Mouse (Mus musculus) neural tube, embryonic 14.5 days (tissue): ENCODE measurements around the gene Dpm2. TPM values are rescaled to one million over a fixed set of nuclear protein-coding genes. Genes with fewer than 3 reads are reported as not detected.

Source experiments
- ATAC-seq: fragments of 200-750 bp; cut with Nextera tagmentation; 2 replicates; pipeline ENCODE4 v1.8.0; 2017; ENCODE audit warnings: low read depth, mild to moderate bottlenecking, moderate TSS enrichment, moderate library complexity
- H3K27ac ChIP-seq: fragments of 300-500 bp; sonication (generic); 2 replicates; pipeline ENCODE4 v1.5.1; 2014; ENCODE audit warnings: low read depth, mild to moderate bottlenecking, control low read depth, low read length, moderate library complexity, mixed read lengths
- H3K27me3 ChIP-seq: fragments of 300-500 bp; sonication (generic); 2 replicates; pipeline ENCODE4 v1.6.1; 2014; ENCODE audit warnings: low read length; ENCODE audit not compliant: control insufficient read depth, insufficient read depth
- H3K36me3 ChIP-seq: fragments of 300-500 bp; sonication (generic); 2 replicates; pipeline ENCODE4 v1.6.1; 2014; ENCODE audit warnings: low read length, mixed read lengths; ENCODE audit not compliant: control insufficient read depth, insufficient read depth
- H3K4me1 ChIP-seq: fragments of 300-500 bp; sonication (generic); 2 replicates; pipeline ENCODE4 v1.6.1; 2014; ENCODE audit warnings: low read length; ENCODE audit not compliant: control insufficient read depth, insufficient read depth
- H3K4me2 ChIP-seq: fragments of 300-500 bp; sonication (generic); 2 replicates; pipeline ENCODE4 v1.6.1; 2014; ENCODE audit warnings: mild to moderate bottlenecking, low read depth, low read length, control low read depth
- H3K4me3 ChIP-seq: fragments of 300-500 bp; sonication (generic); 2 replicates; pipeline ENCODE4 v1.5.1; 2014; ENCODE audit warnings: low read depth, low read length, control low read depth, mixed read lengths
- H3K9ac ChIP-seq: fragments of 300-500 bp; sonication (generic); replicated peaks from 2 replicates; pipeline ENCODE4 v1.6.1; 2014; ENCODE audit warnings: low read depth, mild to moderate bottlenecking, control low read depth, low read length, mixed read lengths
- H3K9me3 ChIP-seq: fragments of 300-500 bp; sonication (generic); 2 replicates; pipeline ENCODE4 v1.6.1; 2016; ENCODE audit warnings: low read length; ENCODE audit not compliant: control insufficient read depth
- WGBS: fragments of 180-500 bp; shearing (Covaris S2); extraction: QIAGEN DNeasy Blood & Tissue Kit; methylation state at CpG from one replicate; pipeline ENCODE4 v1.1.7; 2014; 5-methylcytosine and 5-hydroxymethylcytosine counted together
- polyA plus RNA-seq: library from polyadenylated mRNA; unstranded; fragments of >200 nt; fragmentation: Nextera tagmentation; extraction: Ambion mirVana; gene quantifications from 2 replicates; pipeline ENCODE4 v1.2.1, GENCODE M21; 2014

The Dpm2 gene
- polyA plus RNA-seq, 1 experiment from 2014 or later: 157 TPM

- H3K36me3 ChIP-seq: no peaks in the 10 kb centered on the region
Observed at GRCm38 (mm10) chr2:32586871-32587351, 16.3 kb downstream of the Dpm2 start, which contains the start of gene St6galnac4. St6galnac4 (plus strand) TSS chr2:32587095.

DNA sequence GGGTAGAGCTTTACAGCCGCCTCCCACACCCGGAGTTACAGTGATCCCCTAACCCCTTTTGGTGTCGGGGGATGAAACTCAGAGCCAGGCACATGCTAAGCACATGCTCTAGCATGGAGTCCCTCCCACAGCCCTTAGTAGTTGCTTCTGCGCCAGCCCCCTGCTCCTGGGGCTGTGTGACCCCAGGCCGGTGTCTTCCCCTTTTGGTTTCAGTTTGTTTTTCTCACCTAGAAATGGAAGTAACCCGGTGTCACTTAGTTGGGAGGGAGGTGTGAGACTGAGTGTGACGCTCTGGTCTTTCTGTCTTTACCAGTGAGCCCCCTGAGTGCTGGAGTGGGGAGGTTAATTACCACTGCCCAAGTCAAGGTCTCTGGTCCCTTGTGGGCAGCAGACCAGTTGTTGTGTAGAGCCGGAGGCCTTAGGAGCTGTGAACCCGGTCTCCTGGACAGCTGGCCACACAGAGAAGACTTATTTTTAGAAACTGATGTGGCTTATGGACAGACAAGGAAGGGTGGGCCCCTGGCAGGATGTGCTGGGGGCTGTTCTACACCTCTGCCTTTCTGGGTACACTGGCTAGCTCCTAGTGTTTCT, 17.2 kb downstream of the Dpm2 start:
- no peak for ATAC-seq
- peak overlapping the region; percentile 66 for H3K4me2 ChIP-seq
- H3K27ac ChIP-seq: no peak overlapping the region
- H3K4me3 ChIP-seq: peak overlapping the region; percentile 49
- H3K4me1 ChIP-seq: peaks cover 12% of the 10 kb centered on the region; the same call in 1 of the 2 replicates
- no peaks in the 10 kb centered on the region for H3K36me3 ChIP-seq
- WGBS: 50% methylated on average over 9 of the region's 9 CpGs
- no peaks in the 10 kb centered on the region for H3K9me3 ChIP-seq
- H3K27me3 ChIP-seq: no peaks in the 10 kb centered on the region
- peak overlapping the region; percentile 65 for H3K9ac ChIP-seq

More at GRCm38 (mm10) chr2:32586871-32587351, 16.3 kb downstream of the Dpm2 start, which contains the start of gene St6galnac4:
- Histone ChIP-seq H3K27me3 (no peaks in the 10 kb centered on the region), H3K4me2 (peak within 1 kb of the TSS; percentile 66), H3K4me1 (peaks cover 12% of the 10 kb centered on the region; the same call in 1 of the 2 replicates), H3K9ac (peak within 1 kb of the TSS; percentile 65), H3K4me3 (peak within 1 kb of the TSS; percentile 49), H3K27ac (peak within 1 kb of the TSS; percentile 44; the same call in 1 of the 2 replicates), H3K9me3 (no peaks in the 10 kb centered on the region)
- ATAC-seq: peak; percentile 84
- WGBS: under 1% methylated on average over 29 of the region's 38 CpGs

DNA sequence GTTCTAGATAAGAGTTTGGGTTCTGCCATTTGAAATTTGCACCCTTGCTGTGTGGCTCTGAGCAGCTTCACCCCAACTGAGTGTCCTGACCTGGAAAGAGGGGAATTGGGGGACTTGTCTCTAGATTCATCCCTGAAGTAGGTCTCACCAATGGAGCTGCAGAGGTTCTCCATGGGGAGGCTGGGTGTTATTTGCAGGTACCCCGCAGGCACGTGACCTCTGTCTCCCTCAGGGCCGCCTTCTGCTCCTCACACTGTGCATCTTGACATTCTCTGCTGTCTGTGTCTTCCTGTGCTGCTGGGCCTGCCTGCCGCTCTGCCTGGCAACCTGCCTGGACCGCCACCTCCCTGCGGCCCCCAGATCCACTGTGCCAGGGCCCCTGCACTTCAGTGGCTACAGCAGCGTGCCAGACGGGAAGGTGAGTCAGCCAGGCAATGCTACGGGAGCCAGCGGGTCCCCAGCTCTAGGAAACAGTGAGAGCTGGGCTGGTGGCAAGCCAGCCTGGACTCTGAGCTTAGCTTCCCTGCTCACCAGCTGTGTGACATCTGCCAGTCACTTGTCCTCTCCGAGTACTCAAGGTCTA, 18.6 kb downstream of the Dpm2 start:
- Histone ChIP-seq H3K27me3 (no peaks in the 10 kb centered on the region), H3K4me2 (no peak overlapping the region), H3K9ac (no peak overlapping the region), H3K27ac (no peak overlapping the region), H3K9me3 (no peaks in the 10 kb centered on the region), H3K4me1 (peaks cover 12% of the 10 kb centered on the region; the same call in 1 of the 2 replicates), H3K4me3 (no peak overlapping the region), H3K36me3 (no peaks in the 10 kb centered on the region)
- ATAC-seq: no peak
- 70% methylated on average over 11 of the region's 11 CpGs for WGBS

DNA sequence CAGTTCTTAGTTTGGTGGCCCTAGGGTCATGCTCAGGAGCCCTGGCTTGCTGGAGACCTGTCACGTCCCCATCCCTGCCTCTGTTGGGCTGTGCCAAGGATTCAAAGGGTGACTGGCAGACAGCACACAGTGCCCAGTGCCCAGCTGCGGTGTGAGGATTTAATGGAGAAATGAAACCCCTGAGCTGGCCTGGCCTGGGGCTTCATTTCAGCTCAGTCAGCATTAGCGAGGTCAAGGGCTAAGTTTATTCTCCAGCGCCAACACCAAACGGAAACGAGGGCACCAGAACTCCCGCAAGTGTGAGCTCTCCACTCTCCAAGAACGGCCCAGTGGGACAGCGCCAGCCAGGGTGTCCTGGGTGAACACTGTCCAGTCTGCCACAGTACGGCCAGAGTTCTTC, 19.6 kb downstream of the Dpm2 start:
- ATAC-seq: no peak
- Histone ChIP-seq H3K4me1 (peaks cover 12% of the 10 kb centered on the region; the same call in 1 of the 2 replicates), H3K4me2 (no peak overlapping the region), H3K4me3 (no peak overlapping the region), H3K9ac (no peak overlapping the region), H3K9me3 (no peaks in the 10 kb centered on the region), H3K27ac (no peak overlapping the region), H3K27me3 (no peaks in the 10 kb centered on the region), H3K36me3 (no peaks in the 10 kb centered on the region)
- WGBS: 77% methylated on average over 10 of the region's 10 CpGs

DNA sequence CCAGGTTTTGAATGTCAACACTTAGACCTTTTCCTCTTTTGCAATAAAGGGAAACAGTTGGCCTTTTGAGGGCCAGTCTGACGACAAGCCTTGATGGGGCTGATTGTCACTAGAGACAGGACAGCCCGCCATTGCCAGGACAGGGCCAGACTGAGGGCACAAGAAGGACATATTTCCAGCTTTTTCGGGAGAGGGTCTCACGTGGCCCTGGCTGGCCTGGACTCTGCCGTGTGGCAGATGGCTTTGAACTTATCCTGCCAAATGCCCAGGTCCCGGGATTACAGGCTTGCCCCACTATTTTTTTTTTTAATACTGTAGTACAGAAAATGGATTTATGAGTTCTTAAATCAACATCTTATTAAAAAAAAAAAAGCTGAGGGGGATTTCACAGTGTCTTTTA, 20.6 kb downstream of the Dpm2 start:
- 80% methylated on average over 6 of the region's 6 CpGs for WGBS
- no peak overlapping the region for H3K4me2 ChIP-seq
- no peak for ATAC-seq
- no peaks in the 10 kb centered on the region for H3K36me3 ChIP-seq
- no peak overlapping the region for H3K9ac ChIP-seq
- H3K9me3 ChIP-seq: no peaks in the 10 kb centered on the region
- H3K27ac ChIP-seq: no peak overlapping the region
- peaks cover 12% of the 10 kb centered on the region; the same call in 1 of the 2 replicates for H3K4me1 ChIP-seq
- H3K4me3 ChIP-seq: no peak overlapping the region
- no peaks in the 10 kb centered on the region for H3K27me3 ChIP-seq

- no peaks in the 10 kb centered on the region for H3K27me3 ChIP-seq
- no peak overlapping the region for H3K27ac ChIP-seq
- H3K9me3 ChIP-seq: no peaks in the 10 kb centered on the region
- no peak overlapping the region for H3K4me2 ChIP-seq
- no peak for ATAC-seq
- H3K4me1 ChIP-seq: no peaks in the 10 kb centered on the region
- H3K9ac ChIP-seq: no peak overlapping the region
- peaks cover 6% of the 10 kb centered on the region; the same call in 1 of the 2 replicates for H3K36me3 ChIP-seq
- WGBS: 72% methylated on average over 13 of the region's 13 CpGs
- H3K4me3 ChIP-seq: no peak overlapping the region
Observed at GRCm38 (mm10) chr2:32596725-32597124, 26.1 kb downstream of the Dpm2 start.

DNA sequence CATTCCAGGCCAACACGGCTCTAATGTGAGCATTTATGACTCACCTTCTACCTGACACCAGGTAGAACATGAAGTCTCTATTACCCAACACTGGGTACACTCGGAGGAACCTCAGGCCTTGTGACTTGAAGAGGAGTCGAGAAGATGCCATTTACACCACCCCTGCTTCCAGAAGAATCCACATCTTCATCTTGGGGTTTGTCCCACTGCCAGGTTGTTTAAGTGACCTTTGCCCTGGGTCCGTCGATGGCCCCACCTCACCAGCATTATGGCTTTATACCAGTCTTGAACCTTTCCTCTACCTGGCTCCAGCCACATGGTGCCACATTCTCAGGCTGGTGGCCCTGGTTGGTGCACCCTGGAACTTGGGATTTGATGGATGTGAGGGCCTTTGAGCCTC, 26.6 kb downstream of the Dpm2 start:
- WGBS: 88% methylated on average over 5 of the region's 5 CpGs
- H3K4me2 ChIP-seq: no peak overlapping the region
- H3K9me3 ChIP-seq: no peaks in the 10 kb centered on the region
- H3K27ac ChIP-seq: no peak overlapping the region
- no peak for ATAC-seq
- H3K4me3 ChIP-seq: no peak overlapping the region
- no peaks in the 10 kb centered on the region for H3K4me1 ChIP-seq
- H3K9ac ChIP-seq: 0 out of 2 replicates have a peak overlapping the region, but pooled peaks have one; percentile 11
- H3K27me3 ChIP-seq: no peaks in the 10 kb centered on the region
- peaks cover 6% of the 10 kb centered on the region; the same call in 1 of the 2 replicates for H3K36me3 ChIP-seq

DNA sequence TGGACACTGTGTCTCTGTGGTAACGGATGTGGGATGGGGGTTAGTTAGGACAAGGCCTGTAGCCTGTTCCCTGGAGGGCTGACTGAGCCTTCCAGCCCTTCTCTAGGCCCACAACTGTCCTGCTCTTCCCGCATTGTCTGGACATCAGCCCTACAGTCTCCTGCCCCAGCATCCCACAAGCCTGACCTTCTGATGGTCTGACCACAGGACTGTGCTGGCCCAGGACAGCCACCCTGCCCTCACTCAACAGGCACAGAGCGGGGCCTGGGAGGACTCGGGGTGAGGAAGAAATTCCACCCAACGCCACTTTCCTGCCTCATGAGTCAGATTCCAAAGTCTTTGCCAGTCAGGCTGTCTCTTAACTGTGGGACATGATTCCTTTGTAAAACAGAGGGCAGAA, 27.0 kb downstream of the Dpm2 start:
- no peak overlapping the region for H3K27ac ChIP-seq
- WGBS: 89% methylated on average over 5 of the region's 5 CpGs
- H3K4me3 ChIP-seq: no peak overlapping the region
- no peak overlapping the region for H3K4me2 ChIP-seq
- H3K27me3 ChIP-seq: no peaks in the 10 kb centered on the region
- no peak overlapping the region for H3K9ac ChIP-seq
- ATAC-seq: no peak
- H3K9me3 ChIP-seq: no peaks in the 10 kb centered on the region
- peaks cover 6% of the 10 kb centered on the region; the same call in 1 of the 2 replicates for H3K36me3 ChIP-seq
- no peaks in the 10 kb centered on the region for H3K4me1 ChIP-seq

DNA sequence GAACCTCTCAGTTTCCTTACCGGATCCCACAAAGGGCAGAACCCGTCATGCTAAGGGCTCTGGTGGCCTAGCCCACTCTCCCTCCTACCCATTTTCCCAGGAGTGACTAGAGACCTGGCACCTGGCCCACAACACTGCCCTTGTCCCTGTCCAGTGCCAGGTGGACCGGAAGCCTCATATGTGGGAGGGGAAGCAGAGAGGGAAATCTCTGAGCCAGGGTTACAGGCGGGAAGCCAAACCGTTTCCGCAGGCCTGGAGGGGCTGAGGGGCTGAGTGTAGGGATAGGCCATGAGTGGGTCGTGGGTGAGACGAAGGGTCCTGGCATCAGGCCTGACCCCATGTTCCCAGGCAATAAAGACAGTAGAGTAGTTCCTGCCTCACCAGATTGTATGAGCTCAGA, 27.8 kb downstream of the Dpm2 start:
- Histone ChIP-seq H3K27ac (no peak overlapping the region), H3K4me3 (no peak overlapping the region), H3K27me3 (no peaks in the 10 kb centered on the region), H3K9me3 (no peaks in the 10 kb centered on the region), H3K4me2 (no peak overlapping the region), H3K36me3 (peaks cover 6% of the 10 kb centered on the region; the same call in 1 of the 2 replicates), H3K9ac (no peak overlapping the region), H3K4me1 (no peaks in the 10 kb centered on the region)
- ATAC-seq: no peak
- WGBS: 87% methylated on average over 8 of the region's 8 CpGs
